Mouse (Mus musculus): ENCODE measurements at regions not wholly inside any gene's neighbourhood (a gene's known extent, or its start where the extent isn't known, plus 50 kb on each side); places are given as distances from the start of the nearest gene placed in this dataset.

- no peak for DNase-seq (ENCODE audit: inconsistent ontology term)
Measured at GRCm38 (mm10) chr8:107859770-107860169, 82.7 kb upstream of the Zfhx3 start.

DNA sequence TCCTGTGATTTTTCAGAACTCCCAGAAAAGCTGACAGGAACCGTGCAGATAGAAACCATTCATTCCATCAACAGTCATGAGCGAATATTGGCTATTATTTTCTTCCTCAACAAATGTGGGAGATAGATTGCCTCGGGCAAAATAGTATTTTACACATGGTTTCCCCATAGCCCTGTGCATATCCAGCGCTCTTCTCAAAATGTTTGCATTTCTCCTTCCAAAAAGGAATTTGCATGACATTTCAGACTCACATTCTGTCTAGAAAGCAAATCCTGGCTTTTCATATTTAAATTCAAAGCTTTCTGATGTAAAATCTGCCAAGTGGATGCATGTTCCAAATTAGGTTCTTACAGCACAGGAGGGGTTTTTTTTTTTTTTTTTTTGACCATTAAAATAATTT is 82.2 kb upstream of the Zfhx3 start:
- no peak for DNase-seq (ENCODE audit: inconsistent ontology term)

DNA sequence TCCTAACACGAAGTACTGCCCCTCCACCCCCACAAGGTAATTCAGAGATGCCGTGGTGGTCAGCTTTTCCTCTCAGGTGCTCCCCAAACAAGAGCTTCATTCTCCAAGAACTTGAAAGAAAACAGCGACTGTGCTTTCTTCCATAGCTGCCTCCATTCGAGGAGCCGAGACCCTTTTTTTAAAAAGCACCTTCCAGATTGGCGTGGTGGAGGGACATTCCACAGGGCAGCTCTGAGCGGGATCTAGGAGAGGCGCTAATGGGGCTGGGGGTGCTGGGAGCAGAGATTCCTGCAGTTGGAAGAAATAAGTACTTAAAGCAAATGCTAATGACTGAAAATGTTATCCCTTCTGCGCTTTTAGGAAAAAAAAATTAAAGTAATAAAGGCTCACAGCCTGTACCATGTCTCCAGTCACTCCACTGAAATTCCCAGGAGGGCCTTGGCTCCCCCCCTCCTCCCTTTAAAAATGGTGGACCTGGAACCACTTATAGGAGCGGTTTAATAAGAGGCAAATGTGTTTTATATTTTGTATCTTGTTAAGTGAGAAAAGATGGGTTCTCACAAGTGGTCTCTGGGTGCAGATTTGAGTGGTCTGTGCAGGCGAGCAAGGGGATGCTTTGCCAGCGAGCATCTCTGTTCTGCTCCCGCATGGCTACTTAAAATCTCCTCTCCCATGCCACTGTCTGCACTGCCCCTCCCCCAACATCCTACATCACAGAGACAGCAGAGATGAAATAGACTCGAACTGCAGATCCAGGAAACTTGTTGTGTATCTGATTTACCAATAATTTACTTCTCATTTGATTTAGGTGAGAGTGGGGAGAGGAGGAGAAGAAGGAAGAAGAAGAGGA is 77.4 kb upstream of the Zfhx3 start:
- no peak for DNase-seq (ENCODE audit: inconsistent ontology term)

DNA sequence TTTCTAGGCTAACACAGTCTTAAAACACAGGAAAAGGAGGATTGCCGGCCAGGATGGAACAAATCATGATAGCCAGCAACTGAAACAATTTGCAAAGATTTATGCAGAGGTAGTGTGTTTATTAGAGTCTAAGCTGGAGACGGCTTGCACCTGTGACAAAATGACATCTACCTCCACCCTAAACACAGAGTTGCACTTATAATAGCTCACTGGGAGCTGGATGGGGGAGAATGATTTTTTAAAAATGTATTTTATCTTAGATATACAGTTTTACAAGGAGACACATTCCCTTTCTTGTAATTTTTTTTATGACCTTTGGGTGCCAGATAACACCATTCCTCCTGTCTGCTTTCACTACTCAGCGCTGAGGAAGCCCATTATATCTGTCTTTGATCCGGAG is 76.7 kb upstream of the Zfhx3 start:
- DNase-seq (ENCODE audit: inconsistent ontology term), result no peak

GRCm38 (mm10) chr8:107871718-107872117 is 70.7 kb upstream of the Zfhx3 start:
- no peak for DNase-seq (ENCODE audit: inconsistent ontology term)

DNA sequence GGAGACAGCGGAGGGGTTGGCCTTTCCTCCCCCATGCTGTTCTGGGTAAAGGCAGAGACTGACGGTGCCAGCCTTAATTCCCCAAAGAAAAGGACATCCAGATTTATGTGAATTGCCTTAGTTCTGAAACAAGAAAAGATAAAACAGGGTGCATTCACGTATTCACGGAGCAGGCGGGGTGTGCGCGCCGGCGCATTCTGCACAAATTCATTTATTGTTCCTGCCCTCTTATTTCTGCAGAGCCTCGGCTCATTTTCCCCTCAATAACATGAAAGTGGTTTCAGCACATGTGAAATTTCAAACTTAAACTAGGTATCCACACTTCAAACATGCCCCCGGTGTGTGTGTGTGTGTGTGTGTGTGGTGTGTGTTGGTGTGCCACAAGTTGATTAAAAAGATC is 70.3 kb upstream of the Zfhx3 start:
- DNase-seq (ENCODE audit: inconsistent ontology term), result no peak

GRCm38 (mm10) chr8:107876455-107876854 is 66.0 kb upstream of the Zfhx3 start:
- no peak for DNase-seq (ENCODE audit: inconsistent ontology term)

DNA sequence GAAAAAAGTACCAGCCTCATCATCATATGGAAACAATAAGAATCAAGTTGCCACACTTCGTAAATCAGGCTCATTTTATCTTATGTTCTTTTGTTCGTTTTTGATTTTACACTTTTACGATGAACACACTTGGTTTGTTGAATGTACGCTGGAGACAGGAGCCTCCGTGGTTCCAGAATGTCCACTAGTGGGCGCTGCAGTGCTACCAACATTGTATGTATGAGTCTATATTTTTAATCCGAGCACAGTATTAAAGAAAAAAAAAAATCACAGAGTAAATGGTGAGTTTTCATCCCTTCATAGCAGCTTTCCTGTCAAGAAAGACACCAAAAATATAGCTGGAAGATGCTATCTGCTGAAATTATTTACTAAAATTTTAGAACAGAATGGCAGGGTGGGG is 60.6 kb upstream of the Zfhx3 start:
- peak; percentile 43 for DNase-seq (ENCODE audit: inconsistent ontology term)

DNA sequence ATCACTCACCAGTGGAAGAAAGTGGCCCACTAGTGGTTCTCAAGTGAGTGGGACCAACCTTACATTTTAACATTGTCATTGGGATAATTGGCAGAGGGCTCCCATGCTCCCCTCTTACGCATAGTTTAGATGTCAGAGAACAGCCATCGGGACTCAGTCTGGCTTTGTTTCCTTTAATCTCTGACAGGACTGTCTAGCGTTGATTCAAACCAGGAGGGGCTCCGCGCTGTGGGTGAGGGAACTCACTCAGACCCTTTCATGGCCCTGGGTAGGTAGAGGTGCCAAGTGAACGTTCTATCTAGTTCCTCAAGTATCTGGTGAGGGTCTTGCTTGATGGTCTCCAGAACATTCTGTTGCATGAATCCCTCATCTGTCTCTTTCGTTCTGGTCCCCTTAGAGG is 56.9 kb upstream of the Zfhx3 start:
- no peak for DNase-seq (ENCODE audit: inconsistent ontology term)

- no peak for DNase-seq (ENCODE audit: inconsistent ontology term)
Measured at GRCm38 (mm10) chr8:107885971-107886370, 56.5 kb upstream of the Zfhx3 start.

- DNase-seq (ENCODE audit: inconsistent ontology term), result no peak
Measured at GRCm38 (mm10) chr8:107886516-107887253, 55.8 kb upstream of the Zfhx3 start.

DNA sequence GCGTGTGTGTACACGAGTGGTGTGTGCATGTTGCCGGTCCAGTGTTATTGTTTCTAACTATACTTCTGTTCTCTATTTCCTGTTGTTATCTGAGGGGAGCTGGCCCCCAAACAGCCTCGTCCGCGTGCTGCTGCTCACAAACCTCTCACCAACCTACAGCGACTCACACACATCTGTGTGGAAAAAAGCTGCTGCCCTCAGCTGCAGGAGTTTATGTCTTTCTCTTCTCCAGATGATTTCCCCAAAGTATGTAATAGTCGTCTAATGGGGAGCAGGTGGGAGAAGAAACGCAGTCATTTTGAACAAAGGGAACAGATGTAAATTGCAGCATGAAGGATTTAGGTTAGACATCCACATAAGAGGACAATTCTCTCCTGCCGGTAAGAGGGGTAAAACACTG is 55.1 kb upstream of the Zfhx3 start:
- no peak for DNase-seq (ENCODE audit: inconsistent ontology term)

- DNase-seq (ENCODE audit: inconsistent ontology term), result no peak
Measured at GRCm38 (mm10) chr8:107890922-107891321, 51.5 kb upstream of the Zfhx3 start.
